Mouse (Mus musculus): ENCODE data around the gene C87436.

GRCm38 (mm10) chr6:86402681-86403607, 35.2 kb upstream of the C87436 start:
- TF ChIP-seq POLR2A (IDR thresholded peaks at IDR 0.05; ENCODE audit: insufficient read depth, low read depth, low read length), result no peak
- no peak for TF ChIP-seq CTCF (IDR thresholded peaks at IDR 0.05; ENCODE audit: insufficient read depth, low read depth, low read length)
